Mouse (Mus musculus): ENCODE data around the gene Cfap70. TPM values are rescaled to one million over a fixed set of nuclear protein-coding genes. Genes with fewer than 3 reads are reported as not detected.

Cfap70 gene
- total RNA-seq, 2 experiments from 2014 or later, result 0.95 to 2.2 TPM

DNA sequence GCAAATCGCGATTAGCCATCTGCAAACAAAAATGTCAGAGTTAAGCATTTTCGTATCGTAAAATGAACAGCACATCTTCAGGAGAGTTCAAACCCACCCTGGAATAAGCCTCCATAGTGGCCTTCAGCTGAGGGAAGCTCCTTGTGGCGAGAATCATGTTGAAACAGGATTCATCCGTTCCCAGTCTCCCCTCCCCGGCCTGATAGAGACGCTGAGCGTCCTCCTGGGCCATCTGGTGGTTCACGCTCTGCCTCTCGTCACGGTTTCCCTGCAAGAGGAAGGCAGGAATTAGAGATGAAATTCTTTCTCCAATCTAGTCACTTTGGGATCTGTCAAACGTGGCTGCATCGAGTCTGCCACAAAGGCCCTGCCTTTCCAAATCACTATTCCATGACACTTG is 8.2 kb upstream of the Cfap70 start:
- intact Hi-C loops (cut with DNase I), result no loop called here
- no peak for DNase-seq (ENCODE audit: extremely low spot score in 1 of 2, low spot score in 2 of 2)
- TF ChIP-seq CTCF (IDR thresholded peaks at IDR 0.05), result no peak
- H3K27ac ChIP-seq, result peak overlapping the region; percentile 40; the same call in 1 of the 2 replicates
- no peak overlapping the region for H3K4me3 ChIP-seq

DNA sequence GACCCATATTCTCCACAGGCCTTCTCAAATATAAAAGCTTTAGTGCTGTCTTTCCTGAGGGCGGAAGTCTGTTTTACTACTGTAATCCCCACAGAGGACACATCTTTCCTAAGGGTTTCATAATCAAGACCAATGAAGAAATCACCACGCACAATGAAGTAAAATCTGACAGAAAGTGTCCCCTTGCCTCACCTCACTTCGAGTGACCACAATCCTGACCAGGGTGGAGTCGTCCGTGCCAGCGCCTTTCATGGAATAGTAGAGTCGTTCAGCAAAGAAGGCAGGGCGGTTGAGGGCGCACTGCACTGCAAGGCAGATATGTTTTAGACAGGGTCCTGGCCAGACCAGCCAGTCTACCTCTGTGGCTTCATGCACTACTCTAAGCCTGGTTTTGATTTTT is 6.4 kb upstream of the Cfap70 start:
- intact Hi-C loops (cut with DNase I), result no loop called here
- TF ChIP-seq CTCF (IDR thresholded peaks at IDR 0.05), result no peak
- Histone ChIP-seq H3K4me3 (no peak overlapping the region), H3K27ac (no peak overlapping the region; the same call in 1 of the 2 replicates)
- DNase-seq (ENCODE audit: extremely low spot score in 1 of 2, low spot score in 2 of 2), result no peak

DNA sequence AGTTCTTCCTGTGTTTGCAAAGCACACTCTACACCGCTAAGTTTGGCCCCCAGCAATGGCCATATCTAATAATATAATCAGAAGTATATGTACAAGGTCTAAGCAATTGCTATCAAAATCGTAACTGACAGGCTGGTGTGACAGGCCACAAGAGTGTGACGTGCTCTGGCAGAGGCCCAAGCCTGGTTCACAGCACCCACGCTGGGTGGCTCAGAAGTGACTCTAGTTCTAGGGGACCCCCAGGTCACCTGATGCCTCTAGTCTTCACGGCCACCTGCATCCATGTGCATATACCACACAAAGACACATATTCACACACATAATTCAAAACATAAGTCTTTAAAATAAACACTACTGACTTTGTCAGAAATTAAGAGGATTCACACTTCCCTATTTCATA is 903 bp upstream of the Cfap70 start:
- intact Hi-C loops (cut with DNase I), result no loop called here
- DNase-seq (ENCODE audit: extremely low spot score in 1 of 2, low spot score in 2 of 2), result no peak

DNA sequence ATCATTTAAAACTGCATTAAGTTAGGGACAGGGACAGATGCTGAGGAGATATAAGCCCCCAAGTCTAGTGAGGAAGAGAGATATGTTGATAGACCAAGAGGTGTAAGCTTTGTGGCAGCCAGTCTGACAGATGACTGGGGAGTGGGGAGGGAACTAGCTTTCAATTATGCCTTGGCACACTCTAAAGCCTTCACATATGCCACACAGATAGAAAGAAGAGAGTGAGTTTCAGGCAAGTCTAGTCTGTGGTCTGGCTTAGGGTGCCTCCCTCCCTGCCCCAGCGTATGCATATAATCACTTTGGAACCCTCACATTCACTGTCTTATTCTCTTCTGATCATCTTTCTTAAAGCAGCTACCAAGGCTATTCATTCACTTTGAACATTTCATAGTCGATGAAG is 724 bp downstream of the Cfap70 start:
- intact Hi-C loops (cut with DNase I), result no loop called here
- Histone ChIP-seq H3K4me3 (peak overlapping the region; percentile 49), H3K27ac (no peak overlapping the region; the same call in 1 of the 2 replicates)
- no peak for DNase-seq (ENCODE audit: extremely low spot score in 1 of 2, low spot score in 2 of 2)
- TF ChIP-seq CTCF (IDR thresholded peaks at IDR 0.05), result no peak

More for the DNA sequence above, 903 bp upstream of the Cfap70 start:
- no peak for TF ChIP-seq CTCF (IDR thresholded peaks at IDR 0.05)
- Histone ChIP-seq H3K27ac (no peak overlapping the region), H3K4me3 (no peak overlapping the region)

DNA sequence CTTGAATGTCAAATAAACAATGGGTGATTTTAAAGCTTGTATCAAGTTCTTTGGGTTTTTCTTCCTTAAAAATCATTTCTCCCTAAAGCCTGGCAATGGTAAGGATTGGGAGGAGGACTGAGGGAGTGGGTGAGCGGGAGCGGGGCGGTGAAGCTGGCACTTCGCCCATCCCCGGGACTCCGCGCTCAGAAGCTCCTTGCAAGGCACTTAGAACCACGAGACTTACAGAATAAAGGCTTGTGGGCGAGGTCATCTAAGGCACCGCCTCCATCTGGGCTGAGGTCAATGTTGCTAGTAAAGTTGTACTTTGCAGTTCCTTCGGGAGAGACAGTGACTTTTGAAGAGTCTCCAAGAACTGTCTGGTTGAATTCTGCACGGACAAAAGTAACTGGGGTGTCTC is 4.8 kb downstream of the Cfap70 start:
- Histone ChIP-seq H3K4me3 (no peak overlapping the region), H3K27ac (peak overlapping the region; percentile 50)
- DNase-seq (ENCODE audit: extremely low spot score in 1 of 2, low spot score in 2 of 2), result peak; percentile 36 to 43
- TF ChIP-seq CTCF (IDR thresholded peaks at IDR 0.05), result no peak
- intact Hi-C loops (cut with DNase I), result loop anchor here (5.0 kb wide), 1 partner anchor 45 kb away; no protein-coding TSS in a partner anchor

DNA sequence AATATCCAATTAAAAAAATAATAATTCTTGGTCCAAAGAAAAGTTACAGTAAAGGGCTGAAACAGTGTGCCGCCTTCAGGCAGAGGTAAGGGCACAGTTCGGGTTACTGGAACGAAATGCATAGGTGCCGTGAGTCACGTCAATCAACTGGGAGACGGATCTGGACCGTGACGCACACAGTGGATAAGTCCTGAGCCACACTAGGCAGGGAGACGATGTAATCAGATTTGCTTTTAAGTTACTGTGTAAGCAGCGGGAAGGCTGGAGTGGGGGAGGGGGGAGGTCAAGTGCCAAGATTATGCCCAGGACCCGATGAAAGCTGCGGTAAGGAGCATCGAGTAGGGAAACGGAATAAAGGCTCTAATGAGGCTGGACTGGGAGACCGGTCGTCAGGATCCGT is 9.8 kb downstream of the Cfap70 start:
- no peak for TF ChIP-seq CTCF (IDR thresholded peaks at IDR 0.05)
- no peak overlapping the region for H3K27ac ChIP-seq
- DNase-seq (ENCODE audit: extremely low spot score in 1 of 2, low spot score in 2 of 2), result no peak
- intact Hi-C loops (cut with DNase I), result no loop called here
- H3K4me3 ChIP-seq, result no peak overlapping the region

DNA sequence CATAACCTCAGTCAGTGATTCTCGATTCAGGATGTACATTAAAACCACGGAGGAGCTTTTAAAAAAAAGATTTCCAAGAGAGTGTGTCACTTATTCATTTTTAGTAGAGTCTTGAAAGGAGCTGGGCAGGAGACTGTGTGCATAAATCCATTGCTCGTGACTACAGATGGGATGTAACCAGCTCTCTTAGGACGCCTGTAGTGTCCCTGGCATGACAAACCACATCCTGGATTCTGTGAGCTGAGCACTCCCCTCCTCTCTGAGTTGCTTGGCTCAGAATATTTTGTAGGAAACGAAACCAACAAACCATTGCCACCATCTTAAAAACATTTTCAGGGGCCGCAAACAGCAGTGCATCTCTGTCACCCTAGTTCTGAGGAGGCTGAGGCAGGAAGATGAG is 15.1 kb downstream of the Cfap70 start:
- intact Hi-C loops (cut with DNase I), result no loop called here
- no peak for DNase-seq (ENCODE audit: extremely low spot score in 1 of 2, low spot score in 2 of 2)
- TF ChIP-seq CTCF (IDR thresholded peaks at IDR 0.05), result no peak
- Histone ChIP-seq H3K27ac (no peak overlapping the region), H3K4me3 (no peak overlapping the region)

DNA sequence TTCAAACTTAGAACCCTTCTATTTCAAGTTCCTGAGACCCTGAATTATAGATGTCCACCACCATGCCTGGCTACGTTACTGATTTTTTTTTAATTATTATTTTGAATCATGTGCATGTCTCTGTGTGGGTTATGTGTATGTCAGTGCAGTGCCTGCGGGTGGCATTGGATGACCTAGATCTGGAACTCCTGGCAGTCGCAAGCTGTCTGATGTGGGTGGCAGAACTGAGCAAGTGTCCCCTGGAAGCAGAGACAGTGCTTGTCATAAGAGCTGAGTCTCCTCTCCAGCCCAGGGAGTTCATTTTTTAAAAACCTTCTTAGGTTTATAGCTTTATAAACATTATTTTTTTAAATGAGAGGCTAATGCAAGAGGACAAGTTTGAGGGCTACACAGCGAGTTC is 19.6 kb downstream of the Cfap70 start:
- Histone ChIP-seq H3K4me3 (no peak overlapping the region), H3K27ac (no peak overlapping the region)
- no peak for TF ChIP-seq CTCF (IDR thresholded peaks at IDR 0.05)
- intact Hi-C loops (cut with DNase I), result no loop called here
- no peak for DNase-seq (ENCODE audit: extremely low spot score in 1 of 2, low spot score in 2 of 2)

DNA sequence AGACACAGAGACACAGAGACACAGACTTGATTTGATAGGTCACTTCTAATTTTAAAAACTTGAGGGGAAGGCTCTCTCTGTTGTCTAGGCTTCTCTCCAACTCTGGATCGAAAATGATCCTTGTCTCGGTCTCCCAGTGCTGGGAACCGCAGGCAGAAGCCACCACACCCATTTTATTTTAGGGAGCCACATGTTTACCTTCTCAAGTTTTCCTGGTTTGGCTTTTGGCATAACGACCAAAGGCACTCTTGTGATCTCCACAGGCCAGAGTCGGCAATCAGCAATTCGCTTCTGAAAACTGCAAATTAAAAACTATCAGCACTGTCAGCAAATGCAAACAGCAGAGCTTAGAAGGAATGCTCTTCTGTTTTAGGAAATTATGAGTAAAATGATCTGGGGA is 20.3 kb downstream of the Cfap70 start:
- TF ChIP-seq CTCF (IDR thresholded peaks at IDR 0.05), result no peak
- Histone ChIP-seq H3K27ac (no peak overlapping the region), H3K4me3 (no peak overlapping the region)
- DNase-seq (ENCODE audit: extremely low spot score in 1 of 2, low spot score in 2 of 2), result no peak
- intact Hi-C loops (cut with DNase I), result no loop called here

DNA sequence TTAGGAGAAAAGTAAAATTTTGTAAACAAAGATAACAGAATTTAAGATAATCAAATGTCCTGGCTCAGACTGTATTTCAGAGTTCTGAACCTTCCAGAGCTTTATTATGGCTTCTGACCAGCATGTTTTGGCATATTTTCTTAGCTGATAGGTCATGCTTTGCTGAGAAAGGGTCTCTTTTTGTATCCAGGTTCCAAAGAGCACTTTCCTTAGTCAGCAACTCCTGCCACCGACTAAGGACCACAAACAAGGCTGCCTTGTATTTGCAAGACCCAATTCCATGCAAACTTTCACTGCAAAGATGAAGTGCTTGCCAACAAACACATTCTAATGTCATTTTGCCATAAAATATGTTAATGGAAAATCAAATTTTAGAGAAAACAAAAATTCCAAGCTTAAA is 22.2 kb downstream of the Cfap70 start:
- H3K4me3 ChIP-seq, result no peak overlapping the region
- intact Hi-C loops (cut with DNase I), result no loop called here
- H3K27ac ChIP-seq, result no peak overlapping the region
- no peak for TF ChIP-seq CTCF (IDR thresholded peaks at IDR 0.05)
- no peak for DNase-seq (ENCODE audit: extremely low spot score in 1 of 2, low spot score in 2 of 2)

DNA sequence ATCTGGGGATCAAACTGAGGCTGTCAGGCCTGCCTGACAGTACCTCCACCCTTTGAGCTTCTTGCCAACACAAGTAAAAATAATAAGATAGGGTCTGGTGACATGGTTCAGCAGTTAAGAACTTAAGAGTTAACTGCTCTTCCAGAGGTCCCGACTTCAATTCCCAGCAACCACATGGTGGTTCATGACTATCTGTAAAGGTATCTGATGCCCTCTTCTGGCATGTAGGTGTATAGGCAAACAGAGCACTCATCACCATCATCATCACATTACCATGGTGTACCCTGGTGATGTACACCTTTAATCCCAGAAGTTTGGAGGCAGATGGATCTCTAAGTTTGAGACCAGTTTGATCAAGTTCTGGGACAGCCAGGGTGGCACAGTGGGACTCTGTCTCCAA is 23.4 kb downstream of the Cfap70 start:
- intact Hi-C loops (cut with DNase I), result no loop called here
- no peak overlapping the region for H3K27ac ChIP-seq
- H3K4me3 ChIP-seq, result no peak overlapping the region
- TF ChIP-seq CTCF (IDR thresholded peaks at IDR 0.05), result no peak; the same call in none of the 2 replicates
- no peak for DNase-seq (ENCODE audit: extremely low spot score in 1 of 2, low spot score in 2 of 2)

DNA sequence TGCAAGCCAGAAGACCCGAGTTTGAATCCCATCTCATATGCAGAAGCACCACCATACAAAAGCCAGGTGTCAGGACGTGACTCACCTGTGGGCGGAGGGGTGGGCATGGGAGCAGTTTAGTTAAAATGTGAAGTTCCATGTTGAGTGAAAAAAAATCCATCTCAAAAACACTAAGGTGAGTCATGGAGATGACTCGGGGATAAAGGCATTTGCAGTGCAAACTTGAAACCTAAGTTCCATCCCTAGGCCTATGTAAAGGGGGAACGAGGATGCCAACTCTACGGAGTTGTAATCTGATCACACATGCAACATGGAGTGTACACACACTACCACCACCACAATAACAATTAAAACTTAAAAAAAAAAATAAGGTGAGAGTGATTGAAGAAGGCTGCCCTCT is 29.0 kb downstream of the Cfap70 start:
- intact Hi-C loops (cut with DNase I), result no loop called here
- TF ChIP-seq CTCF (IDR thresholded peaks at IDR 0.05), result no peak
- DNase-seq (ENCODE audit: extremely low spot score in 1 of 2, low spot score in 2 of 2), result no peak
- no peak overlapping the region for H3K4me3 ChIP-seq
- no peak overlapping the region for H3K27ac ChIP-seq

DNA sequence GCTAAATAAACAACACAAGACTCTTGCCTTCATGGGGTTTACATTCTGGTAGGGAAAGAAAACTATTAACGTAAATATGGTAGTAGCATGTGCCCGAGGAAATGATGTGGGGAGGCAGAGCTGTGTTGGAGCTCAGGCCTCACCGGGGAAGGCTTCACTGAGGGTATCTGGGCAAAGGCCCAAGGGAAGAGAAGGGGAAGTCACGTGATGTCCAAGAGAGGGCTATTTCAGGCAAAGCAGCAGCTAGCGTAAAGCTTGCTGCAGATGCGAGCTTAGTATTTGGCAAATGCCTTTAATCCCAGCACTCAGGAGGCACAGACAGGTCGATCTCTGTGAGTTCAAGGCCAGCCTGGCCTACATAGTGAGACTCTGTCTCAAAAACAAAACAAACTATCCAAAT is 29.8 kb downstream of the Cfap70 start:
- intact Hi-C loops (cut with DNase I), result no loop called here
- no peak for TF ChIP-seq CTCF (IDR thresholded peaks at IDR 0.05)
- Histone ChIP-seq H3K4me3 (no peak overlapping the region), H3K27ac (no peak overlapping the region)
- no peak for DNase-seq (ENCODE audit: extremely low spot score in 1 of 2, low spot score in 2 of 2)
